Comparison of ENCODE assay signal across 8 mouse cellular contexts in genomic region chr12:77674755-77675154, GRCm38 (mm10).
DNase-seq lines count a peak whose midpoint lies in the region; ATAC-seq and TF ChIP-seq lines count a peak whose summit lies in the region.

No protein-coding gene starts in this region.

- peak; percentile 67 for TF ChIP-seq CTCF in forebrain, postnatal 0 days (IDR thresholded peaks at IDR 0.05; ENCODE audit: low read depth)

- no peak overlapping the region for H3K4me2 ChIP-seq in forebrain, postnatal 0 days (ENCODE audit: low read depth)
- H3K4me2 ChIP-seq in forebrain, embryonic 16.5 days (ENCODE audit: low read length), result no peak overlapping the region
- H3K4me2 ChIP-seq in midbrain, embryonic 13.5 days (replicated peaks), result no peak overlapping the region

- no peaks in the 10 kb centered on the region for H3K36me3 ChIP-seq in forebrain, postnatal 0 days (ENCODE audit: insufficient read depth)
- H3K36me3 ChIP-seq in forebrain, embryonic 16.5 days (ENCODE audit: control insufficient read depth, insufficient read depth), result no peaks in the 10 kb centered on the region
- no peaks in the 10 kb centered on the region for H3K36me3 ChIP-seq in midbrain, embryonic 10.5 days
- H3K36me3 ChIP-seq in midbrain, embryonic 13.5 days, result no peaks in the 10 kb centered on the region

- no peak for ATAC-seq in forebrain, postnatal 0 days
- no peak for ATAC-seq in forebrain, embryonic 16.5 days
- no peak for ATAC-seq in midbrain, embryonic 13.5 days
- ATAC-seq in monocyte, adult 5-6 weeks (replicated peaks; ENCODE audit: insufficient number of reproducible peaks, low FRiP score, low TSS enrichment, poor library complexity, severe bottlenecking), result peak; percentile 59; the same call in 1 of the 2 replicates

- WGBS in forebrain, postnatal 0 days, result 80% methylated on average over 5 of the region's 5 CpGs
- WGBS in forebrain, embryonic 16.5 days, result 79% methylated on average over 5 of the region's 5 CpGs
- 83% methylated on average over 5 of the region's 5 CpGs for WGBS in midbrain, embryonic 10.5 days
- WGBS in midbrain, embryonic 13.5 days, result 87% methylated on average over 5 of the region's 5 CpGs

- no peaks in the 10 kb centered on the region for H3K27me3 ChIP-seq in forebrain, postnatal 0 days (ENCODE audit: insufficient read depth, low read length)
- no peaks in the 10 kb centered on the region for H3K27me3 ChIP-seq in forebrain, embryonic 16.5 days (replicated peaks; ENCODE audit: control insufficient read depth, insufficient read depth, low read length)
- H3K27me3 ChIP-seq in midbrain, embryonic 10.5 days (ENCODE audit: low read depth, poor library complexity, severe bottlenecking), result peaks cover 23% of the 10 kb centered on the region
- H3K27me3 ChIP-seq in midbrain, embryonic 13.5 days, result no peaks in the 10 kb centered on the region; the same call in 1 of the 2 replicates

- H3K27ac ChIP-seq in forebrain, postnatal 0 days (ENCODE audit: low read depth, low read length), result no peak overlapping the region
- no peak overlapping the region for H3K27ac ChIP-seq in forebrain, embryonic 16.5 days (ENCODE audit: low read length)
- no peak overlapping the region for H3K27ac ChIP-seq in midbrain, embryonic 10.5 days (replicated peaks)
- no peak overlapping the region for H3K27ac ChIP-seq in midbrain, embryonic 13.5 days

- no peak overlapping the region for H3K9ac ChIP-seq in forebrain, postnatal 0 days
- H3K9ac ChIP-seq in forebrain, embryonic 16.5 days (replicated peaks; ENCODE audit: low read depth, low read length), result no peak overlapping the region
- H3K9ac ChIP-seq in midbrain, embryonic 13.5 days (replicated peaks), result no peak overlapping the region

- H3K9me3 ChIP-seq in forebrain, postnatal 0 days (ENCODE audit: low read length), result no peaks in the 10 kb centered on the region
- H3K9me3 ChIP-seq in forebrain, embryonic 16.5 days (ENCODE audit: control insufficient read depth, low read length), result no peaks in the 10 kb centered on the region
- H3K9me3 ChIP-seq in midbrain, embryonic 10.5 days (replicated peaks), result no peaks in the 10 kb centered on the region
- H3K9me3 ChIP-seq in midbrain, embryonic 13.5 days, result no peaks in the 10 kb centered on the region

- no peaks in the 10 kb centered on the region for H3K4me1 ChIP-seq in forebrain, postnatal 0 days (ENCODE audit: insufficient read depth)
- no peaks in the 10 kb centered on the region for H3K4me1 ChIP-seq in forebrain, embryonic 16.5 days (replicated peaks; ENCODE audit: control insufficient read depth, insufficient read depth, low read length)
- H3K4me1 ChIP-seq in midbrain, embryonic 10.5 days, result peaks cover 27% of the 10 kb centered on the region
- H3K4me1 ChIP-seq in midbrain, embryonic 13.5 days (replicated peaks), result peaks cover 18% of the 10 kb centered on the region; the same call in 1 of the 2 replicates

- no peak overlapping the region for H3K4me3 ChIP-seq in forebrain, postnatal 0 days (ENCODE audit: low read depth, low read length)
- H3K4me3 ChIP-seq in forebrain, embryonic 16.5 days (replicated peaks; ENCODE audit: low read length), result no peak overlapping the region
- no peak overlapping the region for H3K4me3 ChIP-seq in midbrain, embryonic 10.5 days
- H3K4me3 ChIP-seq in midbrain, embryonic 13.5 days (replicated peaks), result no peak overlapping the region

- DNase-seq in forebrain, postnatal 0 days, result peak; percentile 51
- peak; percentile 49 for DNase-seq in midbrain, embryonic 10.5 days (ENCODE audit: low spot score)
- peak; percentile 23 for DNase-seq in adrenal gland, adult 2 months
- peak; percentile 57 for DNase-seq in forelimb bud, embryonic 11.5 days (ENCODE audit: low read depth, low spot score)
- no peak for DNase-seq in Muller cell, postnatal 12 days (ENCODE audit: inconsistent ontology term)
